Mouse (Mus musculus): Measurements from ENCODE around the gene Asic2. TPM values are rescaled to one million over a fixed set of nuclear protein-coding genes. Genes with fewer than 3 reads are reported as not detected.

Asic2 gene
- total and polyA plus RNA-seq, 3 experiments, result not detected

DNA sequence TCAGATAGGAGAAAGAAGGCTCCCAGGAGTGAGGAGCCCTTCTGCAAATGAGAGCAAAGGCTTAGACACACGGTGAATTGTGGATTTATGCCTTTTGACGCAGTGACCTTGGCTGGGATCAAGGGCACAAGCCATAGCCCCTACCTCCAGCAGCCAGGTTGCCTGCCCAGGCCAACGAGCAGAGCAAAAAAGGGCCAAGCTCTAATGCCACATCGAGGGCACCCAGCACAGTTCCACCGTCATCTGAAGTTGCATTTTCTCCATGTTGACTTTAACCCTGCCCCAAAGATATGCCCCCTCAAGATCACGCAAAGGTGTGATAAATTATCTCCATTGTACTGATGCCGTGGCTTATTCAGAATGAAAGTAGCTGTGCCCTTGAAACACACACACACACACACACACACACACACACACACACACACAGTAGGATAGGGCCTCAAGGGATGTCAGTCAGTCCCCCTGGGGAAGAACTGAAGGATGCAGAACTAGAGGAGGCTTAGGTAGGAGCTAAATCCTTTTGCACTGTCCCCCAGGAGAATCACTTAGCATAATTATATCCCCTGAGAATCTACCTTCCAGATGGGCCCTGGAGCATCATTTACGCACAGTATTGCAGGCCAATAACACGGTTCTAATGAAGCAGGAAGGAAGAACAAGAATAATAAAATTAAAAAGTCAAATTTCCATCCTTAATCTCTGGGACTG is 96.6 kb downstream of the Asic2 start:
- Histone ChIP-seq H3K9me3 (replicated peaks; ENCODE audit: insufficient read depth, low read length) (no peaks in the 10 kb centered on the region), H3K4me3 (ENCODE audit: control insufficient read depth in 1 of 2, insufficient read depth in 1 of 2, low read depth in 2 of 2, low read length in 2 of 2) (no peak overlapping the region), H3K36me3 (ENCODE audit: control insufficient read depth in 1 of 2, insufficient read depth in 2 of 2, low read length in 2 of 2) (no peaks in the 10 kb centered on the region), H3K27me3 (ENCODE audit: control insufficient read depth in 1 of 2, insufficient read depth in 2 of 2, low read length in 2 of 2) (no peaks in the 10 kb centered on the region), H3K9ac (ENCODE audit: control insufficient read depth, low read depth, low read length, poor library complexity, severe bottlenecking) (no peak overlapping the region), H3K4me1 (ENCODE audit: control insufficient read depth in 1 of 2, insufficient read depth in 2 of 2, low read length in 2 of 2) (no peaks in the 10 kb centered on the region), H3K27ac (ENCODE audit: control insufficient read depth, low read depth, low read length) (no peak overlapping the region), H3K79me2 (ENCODE audit: control insufficient read depth, insufficient read depth, low read length, poor library complexity) (no peaks in the 10 kb centered on the region)
- no peak for TF ChIP-seq CHD2 (IDR thresholded peaks at IDR 0.05; ENCODE audit: low read length)
- no peak for TF ChIP-seq CHD1 (IDR thresholded peaks at IDR 0.05; ENCODE audit: low read depth, low read length)
- TF ChIP-seq NRF1 (IDR thresholded peaks at IDR 0.05; ENCODE audit: insufficient read depth, low read depth, low read length, poor library complexity, severe bottlenecking), result no peak
- TF ChIP-seq SMC3 (IDR thresholded peaks at IDR 0.05; ENCODE audit: low read depth, low read length), result no peak
- TF ChIP-seq MAFK (IDR thresholded peaks at IDR 0.05; ENCODE audit: borderline replicate concordance, low read depth, low read length), result no peak
- TF ChIP-seq ZC3H11A (IDR thresholded peaks at IDR 0.05; ENCODE audit: low read depth, low read length), result no peak
- no peak for TF ChIP-seq NELFE (IDR thresholded peaks at IDR 0.05; ENCODE audit: low read depth, low read length)
- TF ChIP-seq ETS1 (IDR thresholded peaks at IDR 0.05; ENCODE audit: low read depth, low read length), result no peak
- DNase-seq (ENCODE audit: low read depth, low spot score), result no peak

DNA sequence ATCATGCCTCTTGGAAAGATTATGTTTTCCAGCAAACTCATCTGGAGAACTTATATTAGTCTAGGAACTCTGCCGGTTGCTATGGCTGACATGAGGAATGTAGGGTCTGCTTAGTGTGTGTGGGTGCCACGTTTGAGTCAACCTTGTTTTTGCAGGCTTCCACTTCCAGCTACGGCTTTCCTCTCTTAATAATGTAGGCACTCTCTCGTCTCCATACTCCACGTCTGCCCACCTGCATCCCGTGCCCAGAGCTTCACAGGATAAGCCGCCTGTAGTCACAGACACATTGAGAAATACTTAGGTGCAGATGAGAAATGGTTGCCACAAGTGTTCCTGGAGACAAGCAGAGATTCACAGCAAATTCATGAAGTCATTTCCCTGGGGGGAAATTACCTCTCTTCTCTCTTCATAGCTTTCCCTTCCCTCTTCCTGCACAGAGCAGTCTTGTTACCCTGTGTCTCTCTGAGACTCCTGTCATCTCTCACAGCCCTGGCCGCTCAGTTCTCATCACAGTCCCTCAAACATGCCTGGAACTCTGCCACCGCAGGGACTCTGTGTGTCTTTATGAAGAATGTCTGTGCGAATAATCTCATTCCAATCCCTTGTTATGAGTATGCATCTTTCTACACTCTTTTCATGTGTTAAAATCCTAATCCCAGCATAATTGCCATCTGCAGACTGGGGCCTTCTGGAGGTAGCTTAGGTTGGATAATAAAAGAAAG is 102.4 kb downstream of the Asic2 start:
- Histone ChIP-seq H3K36me3 (ENCODE audit: control insufficient read depth in 1 of 2, insufficient read depth in 2 of 2, low read length in 2 of 2) (no peaks in the 10 kb centered on the region), H3K79me2 (ENCODE audit: control insufficient read depth, insufficient read depth, low read length, poor library complexity) (no peaks in the 10 kb centered on the region), H3K9me3 (replicated peaks; ENCODE audit: insufficient read depth, low read length) (no peaks in the 10 kb centered on the region), H3K27me3 (ENCODE audit: control insufficient read depth in 1 of 2, insufficient read depth in 2 of 2, low read length in 2 of 2) (no peaks in the 10 kb centered on the region), H3K9ac (ENCODE audit: control insufficient read depth, low read depth, low read length, poor library complexity, severe bottlenecking) (no peak overlapping the region), H3K27ac (ENCODE audit: control insufficient read depth, low read depth, low read length) (no peak overlapping the region), H3K4me3 (ENCODE audit: control insufficient read depth in 1 of 2, insufficient read depth in 1 of 2, low read depth in 2 of 2, low read length in 2 of 2) (no peak overlapping the region), H3K4me1 (ENCODE audit: control insufficient read depth in 1 of 2, insufficient read depth in 2 of 2, low read length in 2 of 2) (no peaks in the 10 kb centered on the region)
- DNase-seq (ENCODE audit: low read depth, low spot score), result no peak
- TF ChIP-seq USF1 (IDR thresholded peaks at IDR 0.05; ENCODE audit: low read depth, low read length), result no peak
- TF ChIP-seq GATA1 (IDR thresholded peaks at IDR 0.05; ENCODE audit: low read depth, low read length), result no peak
- no peak for TF ChIP-seq SIN3A (IDR thresholded peaks at IDR 0.05; ENCODE audit: low read length)
- TF ChIP-seq UBTF (IDR thresholded peaks at IDR 0.05; ENCODE audit: borderline replicate concordance, insufficient read depth, low read depth, low read length), result no peak
- no peak for TF ChIP-seq ZC3H11A (IDR thresholded peaks at IDR 0.05; ENCODE audit: low read depth, low read length)
- TF ChIP-seq MXI1 (IDR thresholded peaks at IDR 0.05; ENCODE audit: low read depth, low read length), result no peak
- TF ChIP-seq MAZ (IDR thresholded peaks at IDR 0.05; ENCODE audit: low read depth, low read length), result no peak
- no peak for TF ChIP-seq E2F4 (IDR thresholded peaks at IDR 0.05; ENCODE audit: borderline replicate concordance, low read depth, low read length)
- no peak for TF ChIP-seq TAL1 (IDR thresholded peaks at IDR 0.05; ENCODE audit: low read length)
- no peak for TF ChIP-seq ZKSCAN1 (IDR thresholded peaks at IDR 0.05; ENCODE audit: low read depth, low read length)
- TF ChIP-seq RAD21 (IDR thresholded peaks at IDR 0.05; ENCODE audit: low read depth, low read length), result no peak
- no peak for TF ChIP-seq JUND (IDR thresholded peaks at IDR 0.05; ENCODE audit: low read depth, low read length)
- TF ChIP-seq RCOR1 (IDR thresholded peaks at IDR 0.05; ENCODE audit: low read depth, low read length), result no peak
- TF ChIP-seq POLR2AphosphoS5 (IDR thresholded peaks at IDR 0.05; ENCODE audit: borderline replicate concordance, low read depth, low read length), result no peak
- TF ChIP-seq NELFE (IDR thresholded peaks at IDR 0.05; ENCODE audit: low read depth, low read length), result no peak
- TF ChIP-seq MEF2A (IDR thresholded peaks at IDR 0.05; ENCODE audit: extremely low read depth, insufficient replicate concordance, low read depth, low read length, poor library complexity, severe bottlenecking), result no peak
- no peak for TF ChIP-seq MYC (IDR thresholded peaks at IDR 0.05; ENCODE audit: low read depth, low read length)
- TF ChIP-seq ZMIZ1 (IDR thresholded peaks at IDR 0.05; ENCODE audit: low read depth, low read length), result no peak
- no peak for TF ChIP-seq POLR2AphosphoS2 (IDR thresholded peaks at IDR 0.05; ENCODE audit: low read length)
- no peak for TF ChIP-seq ZNF384 (IDR thresholded peaks at IDR 0.05; ENCODE audit: low read depth, low read length)
